Mouse (Mus musculus) heart, postnatal 25 days (tissue): ENCODE results near the gene Polg2. TPM values are rescaled to one million over a fixed set of nuclear protein-coding genes. Genes with fewer than 3 reads are reported as not detected.
"Not testable (repeated sequence)": the region's sequence is repeated elsewhere in the genome, so short reads cannot be mapped to it uniquely, and the experiment has no call there.

Experiments
- DNase-seq: peaks from one replicate; pipeline ENCODE4 v3.0.0; 2022; ENCODE audit warnings: low spot score
- intact Hi-C: fragments of 180-260 bp; cut with DNase I; formaldehyde crosslinking; loops from one replicate; pipeline ENCODE4 v1.15.1; 2025
- total RNA-seq, 2 experiments: library from RNA; stranded (reverse); gene quantifications; 2 replicates each; pipeline ENCODE4 v1.2.3; 2021

Polg2 gene
- 1 to 10 TPM; 4.2 to 4.9 TPM for total RNA-seq

DNA sequence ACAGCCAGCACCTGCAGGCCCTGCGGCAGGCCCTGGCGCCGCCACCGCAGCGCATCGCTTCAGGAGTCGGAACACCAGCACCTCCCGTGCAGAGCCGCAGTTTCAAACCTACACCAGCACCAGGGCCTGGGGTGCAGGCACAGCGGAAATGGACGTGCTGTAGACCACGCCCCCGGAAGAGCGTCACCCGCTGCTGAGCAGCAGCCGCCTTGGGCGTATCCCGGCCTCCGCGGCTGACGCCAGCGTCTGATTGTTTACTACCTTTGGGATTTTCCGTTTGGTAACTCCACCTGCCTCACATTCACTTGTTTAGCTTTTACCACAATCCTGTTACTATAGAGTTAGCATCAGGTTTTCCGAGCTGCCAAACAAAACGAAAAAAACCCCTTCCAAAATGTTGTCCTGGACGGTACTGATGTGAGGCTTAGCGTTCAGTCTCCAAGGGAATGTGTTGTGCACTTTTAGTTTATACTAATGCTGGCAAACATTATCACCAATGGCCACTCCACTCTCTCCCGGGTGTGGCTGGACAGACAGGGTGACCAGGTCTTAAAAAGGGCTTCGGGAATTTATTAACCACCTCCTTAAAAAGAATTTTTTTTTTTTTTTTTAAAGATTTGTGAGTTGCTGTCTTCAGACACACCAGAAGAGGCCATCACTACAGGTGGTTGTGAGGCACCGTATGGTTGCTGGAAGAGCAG lies at the start of gene Polg2:
Gene Polg2, minus strand, starts transcription at position 150 of the 701 bp plus-strand sequence.
- intact Hi-C loops = no loop called here
- peak; percentile 89 for DNase-seq

DNA sequence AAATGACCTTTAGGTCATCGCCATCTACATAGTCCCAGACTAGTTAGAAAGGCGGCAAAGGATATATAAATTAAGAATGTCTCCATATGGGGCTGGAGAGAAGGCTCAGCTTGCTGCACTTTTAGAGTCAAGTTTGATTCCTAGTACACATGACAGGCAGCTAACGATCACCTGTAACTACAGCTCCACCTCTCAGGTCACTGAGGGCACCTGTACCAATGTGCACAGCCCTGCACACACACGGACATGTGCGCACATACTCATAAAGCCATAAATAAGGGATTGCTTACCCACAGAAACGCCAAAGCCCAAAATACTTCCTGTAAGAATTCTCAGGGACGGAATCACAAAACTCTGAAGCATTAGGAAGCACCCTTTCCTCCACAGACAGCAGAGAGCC lies 48.7 kb upstream of the Polg2 start:
- intact Hi-C loops = no loop called here
- DNase-seq = no peak

DNA sequence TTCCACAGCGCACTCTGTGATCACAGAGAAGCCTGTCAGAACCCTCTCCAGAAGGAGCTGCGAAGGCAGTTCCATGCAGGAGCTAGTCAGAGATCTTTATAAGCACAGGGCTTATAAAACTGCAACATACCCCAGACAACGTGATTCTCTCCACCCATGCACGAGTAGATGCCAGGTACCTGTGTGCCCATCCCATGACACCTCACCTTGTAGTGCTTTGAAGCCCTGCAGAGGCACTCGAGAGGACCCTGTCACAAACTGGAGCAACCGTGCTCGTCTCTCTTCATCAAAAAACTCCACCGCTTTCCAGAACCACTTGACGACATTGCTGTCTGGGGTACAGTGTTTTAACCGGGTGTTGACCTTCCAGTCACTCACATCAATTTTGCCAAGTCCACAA lies 45.1 kb upstream of the Polg2 start:
- DNase-seq = no peak
- intact Hi-C loops = no loop called here

DNA sequence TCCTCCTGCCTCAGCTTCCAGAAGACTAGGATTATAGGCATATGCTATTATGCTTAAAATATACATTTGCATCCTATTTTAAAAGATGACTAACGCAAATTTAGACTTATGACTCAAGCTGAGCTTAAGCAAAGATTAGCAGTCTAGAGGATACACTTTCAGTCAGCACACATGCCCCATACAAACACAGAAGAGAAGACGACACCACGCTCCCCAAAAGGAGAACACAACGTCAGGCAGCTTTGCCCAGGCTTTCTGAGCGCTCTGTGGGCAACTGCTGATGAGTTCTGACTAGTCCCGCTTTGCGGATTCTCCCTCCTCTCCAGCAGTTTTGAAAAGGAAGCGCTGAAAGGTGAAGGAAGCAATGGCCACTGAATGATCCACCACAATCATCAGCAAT lies 44.4 kb upstream of the Polg2 start:
- intact Hi-C loops = no loop called here
- no peak for DNase-seq

DNA sequence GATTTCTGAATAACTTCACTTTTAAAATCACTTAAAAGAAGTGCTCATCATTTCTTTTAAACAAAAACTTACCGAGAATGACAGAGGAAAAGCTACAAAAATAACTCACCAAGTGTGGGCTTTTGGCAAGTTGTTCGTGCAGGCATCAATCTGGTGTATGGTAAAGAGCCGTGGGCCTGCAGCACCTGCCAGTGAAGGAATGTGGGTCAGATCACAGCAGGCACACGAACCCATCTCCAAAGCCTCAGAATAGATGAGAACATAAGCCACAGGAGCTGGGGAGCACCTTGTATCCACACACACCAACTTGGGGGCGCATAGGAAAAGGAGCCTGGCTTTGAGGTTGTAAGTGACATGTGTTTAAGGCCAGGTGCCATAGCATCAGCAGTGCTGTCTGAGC lies 43.6 kb upstream of the Polg2 start:
- DNase-seq = no peak
- intact Hi-C loops = no loop called here

DNA sequence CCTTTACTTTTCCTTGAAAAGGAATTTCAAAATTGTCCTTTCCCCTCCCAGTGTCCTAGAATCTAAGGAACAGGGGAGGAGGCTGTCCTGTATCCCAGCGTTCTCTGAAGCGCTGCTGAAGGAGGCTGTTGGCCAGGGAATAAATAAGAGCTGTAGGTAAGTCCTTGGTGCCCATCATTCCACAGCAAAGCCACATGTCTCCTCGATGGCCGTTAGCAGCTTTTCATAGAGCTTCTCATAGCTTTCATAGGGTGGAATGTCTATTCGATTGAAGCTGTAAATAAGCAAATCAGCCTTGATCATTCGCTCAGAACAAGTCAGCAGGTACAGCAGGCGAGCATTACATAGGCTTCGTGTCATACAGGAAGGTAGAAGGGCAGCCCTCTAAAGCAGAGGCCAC lies 43.2 kb upstream of the Polg2 start:
- DNase-seq = no peak
- intact Hi-C loops = no loop called here

DNA sequence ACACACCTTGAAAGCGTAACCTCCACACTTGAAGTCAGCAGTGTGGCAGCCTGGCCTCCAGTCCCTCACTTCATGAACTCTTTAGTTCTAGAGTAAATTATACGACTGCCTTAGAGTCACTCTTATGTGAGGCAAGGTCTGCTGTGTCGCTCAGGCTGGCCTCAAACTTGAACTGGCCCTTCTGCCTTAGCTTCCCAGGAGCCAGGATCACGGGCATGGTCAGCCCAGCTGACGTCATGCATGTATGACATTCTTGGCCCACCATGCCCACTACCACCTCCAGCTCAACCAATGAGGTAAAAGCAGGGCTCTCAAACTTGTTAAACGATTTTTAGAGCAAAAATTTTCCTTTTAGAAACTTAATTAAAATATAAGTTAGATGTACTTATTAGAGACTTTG lies 42.1 kb upstream of the Polg2 start:
- intact Hi-C loops = no loop called here
- no peak for DNase-seq

DNA sequence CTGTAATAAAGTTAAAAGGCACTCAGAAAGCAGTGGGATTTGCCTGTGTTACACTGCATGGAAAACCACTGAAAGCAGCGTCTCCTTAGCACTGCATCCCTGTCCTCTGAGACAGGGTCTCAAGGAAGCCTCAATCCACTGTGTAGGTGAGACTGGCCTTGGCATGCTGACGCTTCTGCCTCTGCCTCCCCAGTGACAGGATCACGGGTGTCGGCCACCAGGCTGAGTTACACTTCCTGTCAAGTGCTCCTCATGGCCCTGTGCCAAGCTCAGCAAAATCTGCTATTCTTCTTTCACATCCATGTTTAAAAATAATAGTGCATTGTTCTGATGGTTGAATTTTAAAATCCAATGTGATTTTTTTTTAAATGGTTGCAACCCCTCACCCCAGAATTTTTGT lies 41.6 kb upstream of the Polg2 start:
- intact Hi-C loops = no loop called here
- DNase-seq = peak; percentile 53

DNA sequence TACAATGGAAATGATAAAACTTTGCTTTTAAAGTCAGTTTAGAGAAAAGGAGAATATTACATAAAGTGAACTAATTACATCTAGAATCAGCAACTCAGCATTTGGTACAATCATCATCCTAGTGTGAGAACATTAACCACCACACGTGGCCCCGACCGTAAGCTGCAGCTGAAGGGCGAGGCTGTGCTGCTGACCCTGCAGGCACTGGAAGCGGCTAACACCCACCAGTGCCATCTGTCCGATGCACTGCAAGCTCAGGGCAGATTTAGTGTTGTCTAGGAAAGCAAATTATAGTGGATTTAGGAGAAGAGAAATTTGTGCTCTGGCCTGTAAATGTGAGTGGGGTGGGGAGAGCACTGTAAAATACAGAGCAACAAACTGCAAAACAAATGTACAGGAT lies 40.9 kb upstream of the Polg2 start:
- intact Hi-C loops = no loop called here
- DNase-seq = no peak

DNA sequence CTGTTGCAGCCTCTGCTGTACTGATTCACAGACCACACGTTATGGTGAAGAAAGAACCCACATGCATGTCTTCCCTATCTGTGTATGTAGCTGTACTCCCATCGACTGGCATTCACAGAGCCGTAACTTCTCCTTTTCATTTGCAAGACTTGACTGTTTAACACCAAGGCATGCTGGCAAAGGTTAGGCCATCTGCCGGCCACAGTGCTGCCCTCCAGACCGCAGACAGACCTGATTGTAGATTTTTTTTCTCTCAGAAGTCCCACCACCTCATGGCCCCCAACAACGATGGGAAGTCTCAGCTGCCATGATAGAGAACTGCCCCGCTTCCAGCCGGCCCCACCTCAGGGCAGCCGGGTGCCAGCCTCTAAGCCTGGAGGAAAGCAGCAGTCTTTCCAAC lies 40.3 kb upstream of the Polg2 start:
- DNase-seq = no peak
- intact Hi-C loops = no loop called here

DNA sequence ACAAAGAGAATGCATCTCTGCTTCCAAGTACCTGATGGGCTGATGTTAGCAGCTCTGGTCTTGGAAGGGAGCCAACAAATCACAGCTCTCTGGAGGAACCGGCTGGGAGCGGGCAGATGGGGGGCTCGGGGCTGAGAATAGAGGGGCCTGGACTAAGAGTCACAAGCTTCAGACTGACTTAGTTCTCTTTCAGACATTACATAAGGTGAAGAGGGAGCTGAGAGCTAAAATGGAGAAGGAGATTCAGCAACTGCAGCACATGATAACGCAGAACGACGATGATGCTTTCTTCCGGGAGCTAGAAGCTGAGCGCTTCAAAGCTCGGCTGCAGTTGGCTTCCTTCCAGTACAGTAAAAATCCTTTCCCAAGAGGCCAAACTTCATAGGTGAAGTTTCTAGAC lies 39.0 kb upstream of the Polg2 start:
- intact Hi-C loops = no loop called here
- no peak for DNase-seq

DNA sequence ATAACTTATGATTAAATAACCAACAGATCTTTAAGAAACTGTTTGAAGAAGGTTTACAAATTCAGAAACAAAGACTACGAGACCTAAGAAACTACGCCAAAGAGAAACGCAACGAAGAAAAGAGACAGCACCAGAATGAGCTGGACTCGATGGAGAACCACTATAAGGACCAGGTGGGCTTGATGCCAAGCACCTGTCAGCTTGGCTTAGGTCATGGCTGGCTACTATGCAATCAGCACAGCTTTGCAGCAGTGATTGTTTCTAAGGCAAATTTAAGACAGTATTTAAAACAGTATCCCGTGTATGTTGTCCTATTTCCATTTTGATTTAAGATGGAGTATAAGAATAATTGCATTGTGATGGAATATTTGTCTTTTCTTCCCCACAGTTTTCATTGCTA lies 38.5 kb upstream of the Polg2 start:
- intact Hi-C loops = no loop called here
- no peak for DNase-seq

DNA sequence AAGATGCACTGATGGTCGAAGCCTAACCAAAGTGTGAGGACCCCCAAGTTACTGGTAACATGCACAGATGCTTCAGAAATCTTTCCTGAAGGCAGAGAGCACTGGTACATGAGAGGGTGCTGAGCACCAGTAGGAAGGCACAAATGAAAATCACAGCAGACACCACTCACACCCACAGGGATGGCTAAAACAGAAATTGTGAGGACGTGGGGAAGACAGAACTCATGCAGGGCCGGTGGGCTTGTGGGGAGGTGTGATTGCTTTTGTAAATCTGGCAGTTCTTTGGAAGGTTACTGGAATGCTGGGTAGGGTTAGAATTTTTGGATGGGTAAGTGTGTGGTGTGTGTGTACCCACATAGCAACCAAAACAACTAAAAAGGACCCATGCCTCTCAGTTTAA lies 37.8 kb upstream of the Polg2 start:
- DNase-seq = no peak
- intact Hi-C loops = no loop called here

DNA sequence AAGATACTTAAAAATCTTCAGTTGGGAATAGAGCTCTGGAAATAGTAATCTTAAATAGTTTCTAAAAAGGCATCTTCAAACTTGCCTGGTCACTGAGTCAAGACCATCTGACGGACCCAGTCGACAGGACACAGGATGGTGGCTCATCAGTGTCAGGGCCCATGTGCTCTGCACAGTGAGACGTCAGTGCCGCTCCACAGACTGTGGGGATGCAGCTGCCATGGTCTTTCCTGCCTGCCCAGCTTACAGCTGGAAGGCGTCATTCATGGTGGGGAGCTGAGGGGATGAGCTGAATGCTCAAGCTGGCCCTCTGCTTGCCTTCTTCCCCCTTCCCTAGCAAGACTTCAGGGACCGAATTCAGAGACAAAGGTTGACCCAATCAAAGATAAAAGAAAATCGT lies 37.0 kb upstream of the Polg2 start:
- intact Hi-C loops = no loop called here
- DNase-seq = no peak

DNA sequence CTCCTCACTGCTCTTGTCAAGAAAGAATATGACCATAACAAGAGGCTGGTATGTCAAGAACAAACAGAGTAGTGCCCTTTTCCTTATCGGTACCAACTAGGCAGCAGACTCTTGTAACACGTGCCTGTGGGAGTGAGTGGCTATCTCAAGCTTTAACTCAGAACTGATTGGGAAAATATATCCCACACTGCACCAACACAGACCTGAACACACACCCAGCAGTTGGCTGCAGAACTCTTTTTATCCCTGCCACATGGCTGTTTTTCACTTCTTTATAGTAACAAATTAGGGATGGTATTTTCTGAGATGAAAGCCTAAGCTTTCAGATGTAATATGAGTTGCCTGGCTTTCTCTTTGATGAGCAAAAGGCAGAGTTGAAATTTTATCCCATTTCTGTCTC lies 36.4 kb upstream of the Polg2 start:
- intact Hi-C loops = no loop called here

DNA sequence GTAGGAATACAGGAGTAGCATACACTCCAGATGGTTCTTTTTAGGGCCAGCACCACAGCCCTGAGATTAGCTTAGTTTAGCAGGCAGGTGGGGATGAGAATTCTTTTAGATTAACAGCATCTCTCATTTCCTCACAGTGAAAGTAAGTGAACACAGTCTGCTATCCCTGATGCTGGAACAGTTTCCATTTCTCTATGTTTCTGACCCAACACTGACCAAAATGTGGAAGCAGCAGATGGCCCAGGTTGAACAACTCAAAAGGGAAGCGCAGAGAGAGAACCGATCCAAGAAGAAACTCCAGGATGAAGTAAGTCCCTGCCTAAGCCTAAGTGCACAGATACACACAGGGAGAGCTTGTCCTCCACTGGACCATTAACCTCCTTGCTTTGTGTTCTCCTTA lies 36.0 kb upstream of the Polg2 start:
- intact Hi-C loops = no loop called here
- no peak for DNase-seq

More for the DNA sequence above, 36.4 kb upstream of the Polg2 start:
- DNase-seq = no peak

DNA sequence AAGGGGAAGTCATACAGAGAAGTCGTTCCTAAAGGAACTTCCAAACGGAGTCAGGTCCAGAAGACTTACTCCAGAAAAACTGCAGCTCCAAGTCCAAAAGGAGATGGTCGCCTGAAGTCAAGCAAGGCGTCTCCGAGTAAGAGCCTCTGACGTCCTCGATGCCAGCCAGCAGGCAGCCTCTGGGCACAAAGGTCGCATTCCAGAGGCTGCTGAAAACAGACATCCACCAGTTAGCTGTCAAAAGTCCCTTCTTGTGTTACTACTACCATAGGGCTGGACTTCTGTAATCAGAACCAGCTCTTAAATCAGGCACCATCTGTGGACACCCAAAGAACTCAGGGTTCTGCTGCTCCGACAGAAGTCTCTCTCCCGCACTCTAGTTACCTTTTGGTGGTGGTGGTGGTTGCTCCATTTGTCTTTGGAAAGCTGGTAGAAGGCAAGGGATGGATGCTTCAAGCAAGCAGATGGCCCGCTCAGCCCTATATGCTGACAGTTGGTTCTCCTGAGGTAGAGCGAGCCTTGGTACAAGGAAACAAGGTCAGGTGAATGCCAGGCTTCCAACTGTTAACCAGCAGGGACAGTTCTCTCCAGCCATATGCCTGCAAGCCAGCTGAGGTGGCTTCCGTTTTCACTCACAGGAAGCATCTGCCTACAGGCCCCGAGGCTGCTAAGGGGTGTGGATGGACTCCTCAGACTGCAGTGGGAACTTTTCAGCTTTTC lies 35.4 kb upstream of the Polg2 start:
- DNase-seq = no peak
- intact Hi-C loops = no loop called here

DNA sequence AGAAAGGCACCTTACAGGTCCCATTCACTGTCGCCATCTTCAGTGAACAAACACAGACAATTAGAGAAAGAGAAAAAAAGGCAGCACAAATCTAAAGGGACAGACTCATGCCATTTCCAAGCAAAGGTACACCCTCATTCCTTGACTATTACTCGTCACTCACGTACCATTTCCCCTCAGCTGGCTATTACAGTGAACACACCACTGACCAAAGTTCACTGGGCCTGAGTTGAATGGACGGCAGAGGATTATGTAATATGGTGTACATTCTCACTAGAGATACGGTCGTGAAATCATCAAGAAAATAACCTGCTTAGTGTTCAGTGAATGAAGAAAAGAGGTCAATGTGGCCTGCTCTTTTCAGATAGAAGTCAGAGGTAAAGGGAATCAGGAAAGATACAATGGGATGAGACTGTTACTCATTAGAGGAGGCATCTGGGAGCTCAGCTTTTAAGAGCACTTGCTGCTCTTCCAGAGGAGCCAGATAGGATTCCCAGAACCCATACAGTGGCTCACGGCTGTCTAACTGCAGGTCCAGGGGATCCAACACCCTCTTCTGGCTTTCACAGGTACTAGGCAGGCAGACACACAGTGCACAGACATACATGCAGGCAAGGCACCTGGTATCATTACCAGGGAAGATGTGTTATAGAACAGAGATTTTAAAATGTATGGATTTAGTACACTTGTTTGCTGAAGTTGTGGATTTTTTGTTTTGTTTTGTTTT lies 33.2 kb upstream of the Polg2 start:
- intact Hi-C loops = no loop called here
- DNase-seq = no peak

DNA sequence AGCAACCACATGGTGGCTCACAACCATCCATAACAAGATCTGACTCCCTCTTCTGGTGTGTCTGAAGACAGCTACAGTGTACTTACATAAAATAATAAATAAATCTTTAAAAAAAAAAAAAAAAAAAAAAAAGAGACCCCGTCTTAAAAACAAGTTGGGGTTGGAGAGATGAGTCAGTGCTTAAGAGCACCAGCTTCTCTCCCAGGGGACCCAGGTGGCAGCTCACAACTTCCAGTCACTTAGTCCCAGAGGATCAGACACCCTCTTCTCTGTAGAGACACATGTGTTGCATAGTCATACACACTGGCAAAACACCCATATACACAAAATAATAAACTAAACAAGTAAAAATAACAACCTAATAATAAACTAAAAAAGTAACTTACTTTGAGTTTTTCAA lies 28.1 kb upstream of the Polg2 start:
- DNase-seq, intact Hi-C loops: not testable (repeated sequence)

DNA sequence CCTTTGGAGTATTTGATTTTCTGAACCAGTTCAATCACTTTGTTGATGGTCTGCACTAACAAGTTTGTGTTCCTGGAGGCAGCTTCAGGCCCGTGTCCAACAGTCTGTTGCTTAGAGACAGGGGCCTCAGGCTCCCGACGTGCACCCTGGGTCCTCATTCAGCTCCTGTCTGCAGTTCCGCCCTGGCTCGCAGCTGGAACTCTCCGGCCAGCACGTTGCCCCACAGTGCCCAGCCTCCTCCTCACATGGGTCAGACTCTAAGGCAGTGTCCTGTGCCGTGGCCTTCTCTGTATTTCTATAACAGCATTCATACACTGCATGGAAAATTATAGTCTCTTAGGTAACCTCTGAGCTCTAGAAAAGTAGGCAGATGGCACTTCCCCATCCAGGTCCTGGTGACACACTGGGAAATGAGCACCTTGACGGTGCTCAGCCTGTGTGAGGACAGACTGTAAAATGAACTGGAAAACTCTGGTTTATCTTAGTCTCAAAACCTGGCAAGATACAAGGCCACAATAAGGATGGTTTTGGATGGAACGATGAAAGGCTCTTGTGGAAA lies 22.8 kb upstream of the Polg2 start:
- no peak for DNase-seq
- intact Hi-C loops = no loop called here

DNA sequence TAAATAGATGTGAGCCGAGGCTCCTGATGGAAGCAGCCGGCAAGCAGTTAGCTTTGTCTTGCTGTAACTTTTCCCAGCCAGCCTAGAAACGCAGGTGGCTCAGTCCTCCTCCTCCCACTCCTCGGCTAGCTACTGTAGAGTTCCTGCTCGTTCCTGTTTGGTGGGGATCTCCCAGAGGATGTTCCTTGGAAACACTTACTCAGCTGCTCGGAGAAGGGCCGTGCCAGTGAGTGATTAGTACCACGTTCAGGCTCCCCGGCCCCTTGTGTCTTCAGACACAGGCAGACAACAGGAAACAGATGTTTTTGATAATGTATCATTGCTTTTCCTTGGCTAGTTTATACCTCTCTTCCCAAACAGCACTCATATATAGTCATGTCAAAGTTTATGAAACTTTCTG lies 16.3 kb upstream of the Polg2 start:
- intact Hi-C loops = no loop called here
- DNase-seq = no peak
